Mouse (Mus musculus): ENCODE results near the gene Ltbp4. TPM values are rescaled to one million over a fixed set of nuclear protein-coding genes. Genes with fewer than 3 reads are reported as not detected.

Gene Ltbp4
- polyA plus RNA-seq, 1 experiment, result 24.4 TPM

- peak; percentile 77 for TF ChIP-seq CTCF (IDR thresholded peaks at IDR 0.05; ENCODE audit: borderline replicate concordance, extremely low read depth, insufficient read depth, insufficient read length)
- TF ChIP-seq POLR2A (IDR thresholded peaks at IDR 0.05; ENCODE audit: borderline replicate concordance, extremely low read depth, insufficient read depth, insufficient read length, poor library complexity, severe bottlenecking), result no peak
- peak; percentile 83 for DNase-seq (ENCODE audit: low read depth)
Measured at GRCm38 (mm10) chr7:27332353-27333199, 4.9 kb downstream of the Ltbp4 start.

- TF ChIP-seq POLR2A (IDR thresholded peaks at IDR 0.05; ENCODE audit: borderline replicate concordance, extremely low read depth, insufficient read depth, insufficient read length, poor library complexity, severe bottlenecking) (no peak), CTCF (IDR thresholded peaks at IDR 0.05; ENCODE audit: borderline replicate concordance, extremely low read depth, insufficient read depth, insufficient read length) (no peak)
- no peak for DNase-seq (ENCODE audit: low read depth)
Measured at GRCm38 (mm10) chr7:27331854-27332253, 5.6 kb downstream of the Ltbp4 start.

GRCm38 (mm10) chr7:27331541-27331851, 6.0 kb downstream of the Ltbp4 start:
- DNase-seq (ENCODE audit: low read depth), result no peak
- no peak for TF ChIP-seq CTCF (IDR thresholded peaks at IDR 0.05; ENCODE audit: borderline replicate concordance, extremely low read depth, insufficient read depth, insufficient read length)
- TF ChIP-seq POLR2A (IDR thresholded peaks at IDR 0.05; ENCODE audit: borderline replicate concordance, extremely low read depth, insufficient read depth, insufficient read length, poor library complexity, severe bottlenecking), result no peak

- peak; percentile 73 for DNase-seq (ENCODE audit: low read depth)
- TF ChIP-seq CTCF (IDR thresholded peaks at IDR 0.05; ENCODE audit: borderline replicate concordance, extremely low read depth, insufficient read depth, insufficient read length) (no peak), POLR2A (IDR thresholded peaks at IDR 0.05; ENCODE audit: borderline replicate concordance, extremely low read depth, insufficient read depth, insufficient read length, poor library complexity, severe bottlenecking) (no peak)
Measured at GRCm38 (mm10) chr7:27330709-27331540, 6.6 kb downstream of the Ltbp4 start.

- TF ChIP-seq POLR2A (IDR thresholded peaks at IDR 0.05; ENCODE audit: borderline replicate concordance, extremely low read depth, insufficient read depth, insufficient read length, poor library complexity, severe bottlenecking) (no peak), CTCF (IDR thresholded peaks at IDR 0.05; ENCODE audit: borderline replicate concordance, extremely low read depth, insufficient read depth, insufficient read length) (no peak)
Measured at GRCm38 (mm10) chr7:27329981-27330380, 7.5 kb downstream of the Ltbp4 start.

GRCm38 (mm10) chr7:27329326-27329947, 8.1 kb downstream of the Ltbp4 start:
- no peak for TF ChIP-seq POLR2A (IDR thresholded peaks at IDR 0.05; ENCODE audit: borderline replicate concordance, extremely low read depth, insufficient read depth, insufficient read length, poor library complexity, severe bottlenecking)
- TF ChIP-seq CTCF (IDR thresholded peaks at IDR 0.05; ENCODE audit: borderline replicate concordance, extremely low read depth, insufficient read depth, insufficient read length), result peak; percentile 79

More at GRCm38 (mm10) chr7:27329981-27330380, 7.5 kb downstream of the Ltbp4 start:
- no peak for DNase-seq (ENCODE audit: low read depth)

GRCm38 (mm10) chr7:27328648-27329047, 8.8 kb downstream of the Ltbp4 start:
- DNase-seq (ENCODE audit: low read depth), result no peak
- TF ChIP-seq CTCF (IDR thresholded peaks at IDR 0.05; ENCODE audit: borderline replicate concordance, extremely low read depth, insufficient read depth, insufficient read length) (no peak), POLR2A (IDR thresholded peaks at IDR 0.05; ENCODE audit: borderline replicate concordance, extremely low read depth, insufficient read depth, insufficient read length, poor library complexity, severe bottlenecking) (no peak)

More at GRCm38 (mm10) chr7:27329326-27329947, 8.1 kb downstream of the Ltbp4 start:
- DNase-seq (ENCODE audit: low read depth), result peak; percentile 81

GRCm38 (mm10) chr7:27328161-27328560, 9.3 kb downstream of the Ltbp4 start:
- TF ChIP-seq CTCF (IDR thresholded peaks at IDR 0.05; ENCODE audit: borderline replicate concordance, extremely low read depth, insufficient read depth, insufficient read length), result no peak
- TF ChIP-seq POLR2A (IDR thresholded peaks at IDR 0.05; ENCODE audit: borderline replicate concordance, extremely low read depth, insufficient read depth, insufficient read length, poor library complexity, severe bottlenecking), result no peak
- no peak for DNase-seq (ENCODE audit: low read depth)

GRCm38 (mm10) chr7:27327500-27327899, 10.0 kb downstream of the Ltbp4 start:
- no peak for DNase-seq (ENCODE audit: low read depth)
- TF ChIP-seq CTCF (IDR thresholded peaks at IDR 0.05; ENCODE audit: borderline replicate concordance, extremely low read depth, insufficient read depth, insufficient read length) (no peak), POLR2A (IDR thresholded peaks at IDR 0.05; ENCODE audit: borderline replicate concordance, extremely low read depth, insufficient read depth, insufficient read length, poor library complexity, severe bottlenecking) (no peak)

- TF ChIP-seq POLR2A (IDR thresholded peaks at IDR 0.05; ENCODE audit: borderline replicate concordance, extremely low read depth, insufficient read depth, insufficient read length, poor library complexity, severe bottlenecking) (no peak), CTCF (IDR thresholded peaks at IDR 0.05; ENCODE audit: borderline replicate concordance, extremely low read depth, insufficient read depth, insufficient read length) (no peak)
- no peak for DNase-seq (ENCODE audit: low read depth)
Measured at GRCm38 (mm10) chr7:27326101-27326880, 11.2 kb downstream of the Ltbp4 start.

All from brain, embryonic 14.5 days (tissue).